Mouse (Mus musculus) forebrain, embryonic 13.5 days (tissue): ENCODE results near the gene Cdk9. TPM values are rescaled to one million over a fixed set of nuclear protein-coding genes. Genes with fewer than 3 reads are reported as not detected.

Experiments used
- ATAC-seq: fragments of 200-750 bp; cut with Nextera tagmentation; 2 replicates; pipeline ENCODE4 v1.8.0; 2017
- H3K27ac ChIP-seq: fragments of 300-500 bp; sonication (generic); 2 replicates; pipeline ENCODE4 v1.5.1; 2015; ENCODE audit warnings: inconsistent platforms, mild to moderate bottlenecking, moderate library complexity
- H3K27me3 ChIP-seq: fragments of 300-500 bp; sonication (generic); 2 replicates; pipeline ENCODE4 v1.6.1; 2015; ENCODE audit warnings: mild to moderate bottlenecking, inconsistent platforms
- H3K36me3 ChIP-seq: fragments of 300-500 bp; sonication (generic); 2 replicates; pipeline ENCODE4 v1.6.1; 2015; ENCODE audit warnings: mild to moderate bottlenecking, inconsistent platforms; ENCODE audit not compliant: poor library complexity, severe bottlenecking
- H3K4me1 ChIP-seq: fragments of 300-500 bp; sonication (generic); 2 replicates; pipeline ENCODE4 v1.6.1; 2015; ENCODE audit warnings: inconsistent platforms
- H3K4me2 ChIP-seq: fragments of 300-500 bp; sonication (generic); 2 replicates; pipeline ENCODE4 v1.6.1; 2015; ENCODE audit warnings: inconsistent platforms, mild to moderate bottlenecking, moderate library complexity
- H3K4me3 ChIP-seq: fragments of 300-500 bp; sonication (generic); 2 replicates; pipeline ENCODE4 v1.5.1; 2015; ENCODE audit warnings: mild to moderate bottlenecking, inconsistent platforms
- H3K9ac ChIP-seq: fragments of 300-500 bp; sonication (generic); 2 replicates; pipeline ENCODE4 v1.6.1; 2015; ENCODE audit warnings: mild to moderate bottlenecking, inconsistent platforms
- H3K9me3 ChIP-seq: fragments of 300-500 bp; sonication (generic); replicated peaks from 2 replicates; pipeline ENCODE4 v1.6.1; 2016; ENCODE audit warnings: inconsistent platforms
- WGBS: fragments of 180-500 bp; shearing (Covaris S2); methylation state at CpG from one replicate; pipeline ENCODE4 v1.1.7; 2015; 5-methylcytosine and 5-hydroxymethylcytosine counted together
- polyA plus RNA-seq: library from polyadenylated mRNA; unstranded; fragments of >200 nt; fragmentation: Nextera tagmentation; extraction: Ambion mirVana; gene quantifications from 2 replicates; pipeline ENCODE4 v1.2.1, GENCODE M21; 2015

Gene Cdk9
- polyA plus RNA-seq, 1 experiment from 2014 or later, result 90.3 TPM

GRCm38 (mm10) chr2:32714117-32714986, 1.5 kb upstream of the Cdk9 start:
- H3K27ac ChIP-seq, result peak overlapping the region; percentile 99
- H3K4me1 ChIP-seq, result peaks cover 24% of the 10 kb centered on the region
- H3K36me3 ChIP-seq, result peaks cover 16% of the 10 kb centered on the region
- H3K27me3 ChIP-seq, result no peaks in the 10 kb centered on the region
- WGBS, result 68% methylated on average over 11 of the region's 11 CpGs
- no peak for ATAC-seq
- no peak overlapping the region; the same call in 1 of the 2 replicates for H3K4me3 ChIP-seq
- H3K9ac ChIP-seq, result peak overlapping the region; percentile 92
- peak overlapping the region; percentile 99 for H3K4me2 ChIP-seq
- no peaks in the 10 kb centered on the region for H3K9me3 ChIP-seq

- peak overlapping the region; percentile 99 for H3K4me2 ChIP-seq
- peaks cover 19% of the 10 kb centered on the region for H3K4me1 ChIP-seq
- H3K27me3 ChIP-seq, result no peaks in the 10 kb centered on the region
- peak overlapping the region; percentile 99 for H3K27ac ChIP-seq
- no peaks in the 10 kb centered on the region for H3K9me3 ChIP-seq
- peak overlapping the region; percentile 98 for H3K4me3 ChIP-seq
- peak overlapping the region; percentile 92 for H3K9ac ChIP-seq
- peak; percentile 94 for ATAC-seq
- 0% methylated on average over 21 of the region's 44 CpGs for WGBS
- H3K36me3 ChIP-seq, result peaks cover 34% of the 10 kb centered on the region
These were observed 316 bp downstream of the Cdk9 start for GRCm38 (mm10) chr2:32712586-32712933.

- ATAC-seq, result peak; percentile 29
- Histone ChIP-seq H3K36me3 (peaks cover 38% of the 10 kb centered on the region), H3K9me3 (no peaks in the 10 kb centered on the region), H3K27ac (peak overlapping the region; percentile 99), H3K9ac (peak overlapping the region; percentile 92), H3K27me3 (no peaks in the 10 kb centered on the region), H3K4me1 (peaks cover 19% of the 10 kb centered on the region), H3K4me3 (peak overlapping the region; percentile 98), H3K4me2 (peak overlapping the region; percentile 99)
- WGBS, result 1% methylated on average over 38 of the region's 41 CpGs
These were observed 746 bp downstream of the Cdk9 start for GRCm38 (mm10) chr2:32712108-32712551.

- Histone ChIP-seq H3K27me3 (no peaks in the 10 kb centered on the region), H3K9me3 (no peaks in the 10 kb centered on the region), H3K9ac (peak overlapping the region; percentile 92), H3K4me2 (peak overlapping the region; percentile 99), H3K4me3 (peak overlapping the region; percentile 98), H3K36me3 (peaks cover 44% of the 10 kb centered on the region), H3K27ac (peak overlapping the region; percentile 99; the same call in 1 of the 2 replicates), H3K4me1 (peaks cover 19% of the 10 kb centered on the region)
- WGBS, result 28% methylated on average over 9 of the region's 9 CpGs
- no peak for ATAC-seq
These were observed 1.4 kb downstream of the Cdk9 start for GRCm38 (mm10) chr2:32711301-32712056.

- no peak for ATAC-seq
- H3K4me3 ChIP-seq, result no peak overlapping the region
- H3K9me3 ChIP-seq, result no peaks in the 10 kb centered on the region
- H3K36me3 ChIP-seq, result peaks cover 55% of the 10 kb centered on the region
- no peak overlapping the region for H3K27ac ChIP-seq
- H3K4me2 ChIP-seq, result no peak overlapping the region
- 92% methylated on average over 5 of the region's 5 CpGs for WGBS
- peaks cover 19% of the 10 kb centered on the region for H3K4me1 ChIP-seq
- H3K27me3 ChIP-seq, result no peaks in the 10 kb centered on the region
- H3K9ac ChIP-seq, result no peak overlapping the region
These were observed 2.5 kb downstream of the Cdk9 start for GRCm38 (mm10) chr2:32710425-32710824.

- Histone ChIP-seq H3K4me1 (peaks cover 19% of the 10 kb centered on the region), H3K9me3 (no peaks in the 10 kb centered on the region), H3K4me3 (no peak overlapping the region), H3K9ac (no peak overlapping the region), H3K27me3 (no peaks in the 10 kb centered on the region), H3K4me2 (no peak overlapping the region), H3K27ac (no peak overlapping the region), H3K36me3 (peaks cover 63% of the 10 kb centered on the region)
- 92% methylated on average over 20 of the region's 20 CpGs for WGBS
- ATAC-seq, result no peak
These were observed 3.2 kb downstream of the Cdk9 start for GRCm38 (mm10) chr2:32709521-32710137.

GRCm38 (mm10) chr2:32708643-32709042, 4.2 kb downstream of the Cdk9 start:
- Histone ChIP-seq H3K4me1 (peaks cover 11% of the 10 kb centered on the region), H3K4me2 (no peak overlapping the region), H3K9ac (no peak overlapping the region), H3K27me3 (no peaks in the 10 kb centered on the region), H3K9me3 (no peaks in the 10 kb centered on the region), H3K36me3 (peaks cover 73% of the 10 kb centered on the region), H3K27ac (no peak overlapping the region), H3K4me3 (no peak overlapping the region)
- WGBS, result 40% methylated on average over 3 of the region's 3 CpGs
- ATAC-seq, result no peak

GRCm38 (mm10) chr2:32706971-32707370, 5.9 kb downstream of the Cdk9 start:
- H3K4me1 ChIP-seq, result peaks cover 9% of the 10 kb centered on the region
- no peak for ATAC-seq
- H3K4me3 ChIP-seq, result no peak overlapping the region
- no peak overlapping the region for H3K4me2 ChIP-seq
- peaks cover 89% of the 10 kb centered on the region for H3K36me3 ChIP-seq
- no peaks in the 10 kb centered on the region for H3K9me3 ChIP-seq
- no peak overlapping the region for H3K27ac ChIP-seq
- no peaks in the 10 kb centered on the region for H3K27me3 ChIP-seq
- WGBS, result 96% methylated on average over 6 of the region's 6 CpGs
- H3K9ac ChIP-seq, result no peak overlapping the region

- Histone ChIP-seq H3K4me1 (no peaks in the 10 kb centered on the region), H3K4me3 (no peak overlapping the region), H3K36me3 (peaks cover 81% of the 10 kb centered on the region), H3K9ac (no peak overlapping the region), H3K4me2 (no peak overlapping the region), H3K9me3 (no peaks in the 10 kb centered on the region), H3K27ac (no peak overlapping the region), H3K27me3 (no peaks in the 10 kb centered on the region)
- ATAC-seq, result no peak
- 92% methylated on average over 7 of the region's 7 CpGs for WGBS
These were observed 7.9 kb downstream of the Cdk9 start for GRCm38 (mm10) chr2:32705018-32705417.

GRCm38 (mm10) chr2:32704021-32704421, 8.9 kb downstream of the Cdk9 start, which contains the start of gene Fpgs:
Gene Fpgs (minus strand): TSS chr2:32704145.
- H3K9me3 ChIP-seq, result no peaks in the 10 kb centered on the region
- no peak for ATAC-seq
- H3K4me3 ChIP-seq, result no peak within 1 kb of the TSS
- H3K4me1 ChIP-seq, result no peaks in the 10 kb centered on the region
- no peaks in the 10 kb centered on the region for H3K27me3 ChIP-seq
- no peak within 1 kb of the TSS for H3K9ac ChIP-seq
- peaks cover 71% of the 10 kb centered on the region for H3K36me3 ChIP-seq
- H3K4me2 ChIP-seq, result no peak within 1 kb of the TSS
- H3K27ac ChIP-seq, result no peak within 1 kb of the TSS
- WGBS, result 83% methylated on average over 2 of the region's 2 CpGs

- no peak overlapping the region for H3K4me2 ChIP-seq
- no peak for ATAC-seq
- no peak overlapping the region for H3K27ac ChIP-seq
- no peaks in the 10 kb centered on the region for H3K9me3 ChIP-seq
- 95% methylated on average over 8 of the region's 8 CpGs for WGBS
- no peaks in the 10 kb centered on the region for H3K4me1 ChIP-seq
- H3K4me3 ChIP-seq, result no peak overlapping the region
- H3K9ac ChIP-seq, result no peak overlapping the region
- H3K27me3 ChIP-seq, result no peaks in the 10 kb centered on the region
- peaks cover 62% of the 10 kb centered on the region for H3K36me3 ChIP-seq
These were observed 9.8 kb downstream of the Cdk9 start for GRCm38 (mm10) chr2:32703046-32703445.
